Mouse (Mus musculus): Measurements from ENCODE around the gene Zeb2. TPM values are rescaled to one million over a fixed set of nuclear protein-coding genes. Genes with fewer than 3 reads are reported as not detected.
A peak's percentile ranks its signal among the peaks of the same experiment; 100 is the strongest.

Zeb2 gene
- polyA plus RNA-seq, 2 experiments = 5.7 to 9.9 TPM

- H3K9ac ChIP-seq (replicated peaks) = peak overlapping the region; percentile 99; the same call in 1 of the 2 replicates
- H3K4me2 ChIP-seq (ENCODE audit: low read depth) = peak overlapping the region; percentile 100
- no peaks in the 10 kb centered on the region for H3K9me3 ChIP-seq (ENCODE audit: control insufficient read depth, low read length)
- no peaks in the 10 kb centered on the region; the same call in 1 of the 2 replicates for H3K36me3 ChIP-seq (replicated peaks; ENCODE audit: control insufficient read depth, insufficient read depth, low read depth)
- DNase-seq (ENCODE audit: low read depth in 3 of 3, low spot score in 3 of 3) (no peak), ATAC-seq (ENCODE audit: insufficient read depth) (no peak)
- H3K27me3 ChIP-seq (ENCODE audit: control insufficient read depth, insufficient read depth, low read length) = no peaks in the 10 kb centered on the region
- 29% methylated on average over 2 of the region's 2 CpGs for WGBS (ENCODE audit: insufficient replicate concordance)
- peak overlapping the region; percentile 23 to 98; a peak in 3 of 4 replicates for H3K4me3 ChIP-seq (ENCODE audit: insufficient read depth in 1 of 2, low read depth in 2 of 2, low read length in 2 of 2)
- H3K4me1 ChIP-seq (replicated peaks; ENCODE audit: control insufficient read depth in 2 of 2, insufficient read depth in 2 of 2, low read length in 1 of 2) = peaks cover 12 to 28% of the 10 kb centered on the region in 2 experiments
- no peak for TF ChIP-seq EP300 (IDR thresholded peaks at IDR 0.05; ENCODE audit: low read depth)
- no peak for TF ChIP-seq CTCF (IDR thresholded peaks at IDR 0.05; ENCODE audit: low read depth)
- H3K27ac ChIP-seq = peak overlapping the region; percentile 25
These were observed 9.6 kb downstream of the Zeb2 start for GRCm38 (mm10) chr2:45107555-45107954.

- peaks cover 20 to 37% of the 10 kb centered on the region in 2 experiments for H3K4me1 ChIP-seq (replicated peaks; ENCODE audit: control insufficient read depth in 2 of 2, insufficient read depth in 2 of 2, low read length in 1 of 2)
- TF ChIP-seq EP300 (IDR thresholded peaks at IDR 0.05; ENCODE audit: low read depth) (no peak), CTCF (IDR thresholded peaks at IDR 0.05; ENCODE audit: low read depth) (no peak)
These were observed 11.0 kb downstream of the Zeb2 start for GRCm38 (mm10) chr2:45105922-45106851.

GRCm38 (mm10) chr2:45105281-45105721, 11.9 kb downstream of the Zeb2 start:
- ATAC-seq (ENCODE audit: insufficient read depth) (no peak), DNase-seq (ENCODE audit: low read depth in 3 of 3, low spot score in 3 of 3) (no peak)
- Histone ChIP-seq H3K36me3 (replicated peaks; ENCODE audit: control insufficient read depth, insufficient read depth, low read depth) (no peaks in the 10 kb centered on the region; the same call in 1 of the 2 replicates), H3K4me1 (replicated peaks; ENCODE audit: control insufficient read depth in 2 of 2, insufficient read depth in 2 of 2, low read length in 1 of 2) (peaks cover 29 to 46% of the 10 kb centered on the region in 2 experiments), H3K9ac (replicated peaks) (no peak overlapping the region), H3K27ac (no peak overlapping the region), H3K9me3 (ENCODE audit: control insufficient read depth, low read length) (no peaks in the 10 kb centered on the region), H3K4me2 (ENCODE audit: low read depth) (no peak overlapping the region; the same call in 1 of the 2 replicates), H3K4me3 (ENCODE audit: insufficient read depth in 1 of 2, low read depth in 2 of 2, low read length in 2 of 2) (no peak overlapping the region), H3K27me3 (ENCODE audit: control insufficient read depth, insufficient read depth, low read length) (no peaks in the 10 kb centered on the region)
- WGBS (ENCODE audit: insufficient replicate concordance) = 76% methylated on average over 6 of the region's 6 CpGs
- TF ChIP-seq CTCF (IDR thresholded peaks at IDR 0.05; ENCODE audit: low read depth) (no peak), EP300 (IDR thresholded peaks at IDR 0.05; ENCODE audit: low read depth) (no peak)

More at GRCm38 (mm10) chr2:45105922-45106851, 11.0 kb downstream of the Zeb2 start:
- H3K36me3 ChIP-seq (replicated peaks; ENCODE audit: control insufficient read depth, insufficient read depth, low read depth) = no peaks in the 10 kb centered on the region; the same call in 1 of the 2 replicates
- DNase-seq (ENCODE audit: low read depth in 3 of 3, low spot score in 3 of 3) (no peak), ATAC-seq (ENCODE audit: insufficient read depth) (no peak)
- H3K27me3 ChIP-seq (ENCODE audit: control insufficient read depth, insufficient read depth, low read length) = no peaks in the 10 kb centered on the region
- WGBS (ENCODE audit: insufficient replicate concordance) = 50% methylated on average over 7 of the region's 7 CpGs
- peak overlapping the region; percentile 32 for H3K4me2 ChIP-seq (ENCODE audit: low read depth)
- peak overlapping the region; percentile 25; the same call in 1 of the 2 replicates for H3K27ac ChIP-seq
- no peak overlapping the region for H3K4me3 ChIP-seq (ENCODE audit: insufficient read depth in 1 of 2, low read depth in 2 of 2, low read length in 2 of 2)
- H3K9ac ChIP-seq (replicated peaks) = no peak overlapping the region
- H3K9me3 ChIP-seq (ENCODE audit: control insufficient read depth, low read length) = no peaks in the 10 kb centered on the region

GRCm38 (mm10) chr2:45104511-45105055, 12.6 kb downstream of the Zeb2 start:
- peaks cover 36 to 53% of the 10 kb centered on the region in 2 experiments for H3K4me1 ChIP-seq (replicated peaks; ENCODE audit: control insufficient read depth in 2 of 2, insufficient read depth in 2 of 2, low read length in 1 of 2)
- no peak for TF ChIP-seq CTCF (IDR thresholded peaks at IDR 0.05; ENCODE audit: low read depth)
- H3K9ac ChIP-seq (replicated peaks) = no peak overlapping the region
- H3K36me3 ChIP-seq (replicated peaks; ENCODE audit: control insufficient read depth, insufficient read depth, low read depth) = no peaks in the 10 kb centered on the region; the same call in 1 of the 2 replicates
- WGBS (ENCODE audit: insufficient replicate concordance) = 49% methylated on average over 7 of the region's 7 CpGs
- no peaks in the 10 kb centered on the region for H3K27me3 ChIP-seq (ENCODE audit: control insufficient read depth, insufficient read depth, low read length)
- no peak overlapping the region for H3K4me2 ChIP-seq (ENCODE audit: low read depth)
- no peak overlapping the region for H3K27ac ChIP-seq
- DNase-seq (ENCODE audit: low read depth in 3 of 3, low spot score in 3 of 3) (no peak), ATAC-seq (ENCODE audit: insufficient read depth) (no peak)
- no peak overlapping the region for H3K4me3 ChIP-seq (ENCODE audit: insufficient read depth in 1 of 2, low read depth in 2 of 2, low read length in 2 of 2)
- H3K9me3 ChIP-seq (ENCODE audit: control insufficient read depth, low read length) = no peaks in the 10 kb centered on the region

GRCm38 (mm10) chr2:45104066-45104465, 13.1 kb downstream of the Zeb2 start:
- no peak for TF ChIP-seq EP300 (IDR thresholded peaks at IDR 0.05; ENCODE audit: low read depth)
- no peak for TF ChIP-seq CTCF (IDR thresholded peaks at IDR 0.05; ENCODE audit: low read depth)
- Histone ChIP-seq H3K9me3 (ENCODE audit: control insufficient read depth, low read length) (no peaks in the 10 kb centered on the region), H3K36me3 (replicated peaks; ENCODE audit: control insufficient read depth, insufficient read depth, low read depth) (no peaks in the 10 kb centered on the region; the same call in 1 of the 2 replicates), H3K27me3 (ENCODE audit: control insufficient read depth, insufficient read depth, low read length) (no peaks in the 10 kb centered on the region), H3K4me3 (ENCODE audit: insufficient read depth in 1 of 2, low read depth in 2 of 2, low read length in 2 of 2) (no peak overlapping the region), H3K27ac (no peak overlapping the region), H3K4me1 (replicated peaks; ENCODE audit: control insufficient read depth in 2 of 2, insufficient read depth in 2 of 2, low read length in 1 of 2) (peaks cover 36 to 54% of the 10 kb centered on the region in 2 experiments), H3K9ac (replicated peaks) (no peak overlapping the region), H3K4me2 (ENCODE audit: low read depth) (peak overlapping the region; percentile 9; the same call in 1 of the 2 replicates)
- DNase-seq (ENCODE audit: low read depth in 3 of 3, low spot score in 3 of 3) = no peak
- WGBS (ENCODE audit: insufficient replicate concordance) = 13% methylated on average over 4 of the region's 4 CpGs
- ATAC-seq (ENCODE audit: insufficient read depth) = no peak
